Mouse (Mus musculus) kidney, postnatal 0 days (tissue): ENCODE data around the gene Lman1l. TPM values are rescaled to one million over a fixed set of nuclear protein-coding genes. Genes with fewer than 3 reads are reported as not detected.

Source experiments
- ATAC-seq: fragments of 200-750 bp; cut with Nextera tagmentation; replicated peaks from 2 replicates; pipeline ENCODE4 v1.8.0; 2017; ENCODE audit warnings: low read depth, moderate number of reproducible peaks, moderate TSS enrichment, moderate library complexity; ENCODE audit not compliant: low FRiP score
- DNase-seq: peaks from one replicate; pipeline ENCODE4 v3.0.0-alpha.2; 2016; ENCODE audit warnings: low spot score
- H3K27ac ChIP-seq: fragments of 300-500 bp; sonication (generic); 2 replicates; pipeline ENCODE4 v1.5.1; 2014; ENCODE audit warnings: mild to moderate bottlenecking
- H3K27me3 ChIP-seq: fragments of 300-500 bp; sonication (generic); 2 replicates; pipeline ENCODE4 v1.6.1; 2014; ENCODE audit warnings: low read length, mixed read lengths; ENCODE audit not compliant: insufficient read depth
- H3K36me3 ChIP-seq: fragments of 300-500 bp; sonication (generic); 2 replicates; pipeline ENCODE4 v1.6.1; 2014; ENCODE audit warnings: low read length, mixed read lengths; ENCODE audit not compliant: insufficient read depth
- H3K4me1 ChIP-seq: fragments of 300-500 bp; sonication (generic); replicated peaks from 2 replicates; pipeline ENCODE4 v1.6.1; 2014; ENCODE audit warnings: antibody characterized with exemption, low read length, mixed read lengths; ENCODE audit not compliant: insufficient read depth
- H3K4me2 ChIP-seq: fragments of 300-500 bp; sonication (generic); 2 replicates; pipeline ENCODE4 v1.6.1; 2014; ENCODE audit warnings: mild to moderate bottlenecking, low read length, moderate library complexity, mixed read lengths
- H3K4me3 ChIP-seq: fragments of 300-500 bp; sonication (generic); replicated peaks from 2 replicates; pipeline ENCODE4 v1.5.1; 2014; ENCODE audit warnings: low read depth, low read length
- H3K9ac ChIP-seq: fragments of 300-500 bp; sonication (generic); 2 replicates; pipeline ENCODE4 v1.6.1; 2014; ENCODE audit warnings: low read depth, low read length
- H3K9me3 ChIP-seq: fragments of 300-500 bp; sonication (generic); replicated peaks from 2 replicates; pipeline ENCODE4 v1.6.1; 2016; ENCODE audit warnings: low read length, inconsistent platforms, mixed read lengths
- CTCF ChIP-seq: IDR thresholded peaks from 2 replicates; pipeline ENCODE4 v1.5.1; 2016; ENCODE audit warnings: antibody characterized with exemption, low read depth, mild to moderate bottlenecking, moderate library complexity
- WGBS: fragments of 180-500 bp; shearing (Covaris S2); extraction: QIAGEN DNeasy Blood & Tissue Kit; methylation state at CpG from one replicate; pipeline ENCODE4 v1.1.7; 2014; 5-methylcytosine and 5-hydroxymethylcytosine counted together
- polyA plus RNA-seq: library from polyadenylated mRNA; unstranded; fragments of >200 nt; fragmentation: Nextera tagmentation; extraction: Ambion mirVana; gene quantifications from 2 replicates; pipeline ENCODE4 v1.2.1, GENCODE M21; 2015

Lman1l gene
- polyA plus RNA-seq, 1 experiment from 2014 or later: not detected

GRCm38 (mm10) chr9:57627892-57628291 lies 7.3 kb upstream of the Lman1l start:
- no peak for DNase-seq
- no peak overlapping the region for H3K9ac ChIP-seq
- no peaks in the 10 kb centered on the region for H3K4me1 ChIP-seq
- H3K27ac ChIP-seq: no peak overlapping the region
- H3K27me3 ChIP-seq: no peaks in the 10 kb centered on the region
- H3K9me3 ChIP-seq: no peaks in the 10 kb centered on the region
- H3K4me2 ChIP-seq: no peak overlapping the region
- H3K36me3 ChIP-seq: peaks cover 47% of the 10 kb centered on the region
- 92% methylated on average over 11 of the region's 11 CpGs for WGBS
- TF ChIP-seq CTCF: no peak
- no peak for ATAC-seq
- no peak overlapping the region for H3K4me3 ChIP-seq

DNA sequence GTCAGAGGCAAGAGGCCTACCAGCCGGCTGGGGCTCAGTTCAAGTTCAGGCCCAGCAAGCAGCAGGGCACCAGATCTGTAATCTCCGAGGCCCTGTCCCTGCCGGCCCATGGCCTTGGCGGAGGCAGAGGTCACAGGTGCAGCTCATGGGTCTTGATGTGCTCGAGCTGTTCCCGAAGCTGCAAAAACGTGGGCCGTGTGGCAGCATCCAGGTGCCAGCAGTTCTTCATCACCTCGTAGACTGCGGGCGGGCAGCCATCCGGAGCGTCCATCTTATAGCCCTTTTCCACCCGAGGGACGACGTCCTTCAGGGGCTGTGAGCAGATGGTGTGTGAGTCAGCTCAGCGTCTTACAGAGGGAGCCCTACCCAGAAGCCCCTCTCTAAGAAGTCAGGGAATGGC lies 6.6 kb upstream of the Lman1l start:
- no peak for ATAC-seq
- H3K27me3 ChIP-seq: no peaks in the 10 kb centered on the region
- WGBS: 84% methylated on average over 17 of the region's 17 CpGs
- no peaks in the 10 kb centered on the region for H3K9me3 ChIP-seq
- DNase-seq: no peak
- no peaks in the 10 kb centered on the region for H3K4me1 ChIP-seq
- no peak overlapping the region for H3K4me3 ChIP-seq
- TF ChIP-seq CTCF: no peak
- H3K4me2 ChIP-seq: no peak overlapping the region
- no peak overlapping the region for H3K27ac ChIP-seq
- peaks cover 47% of the 10 kb centered on the region for H3K36me3 ChIP-seq
- no peak overlapping the region for H3K9ac ChIP-seq

DNA sequence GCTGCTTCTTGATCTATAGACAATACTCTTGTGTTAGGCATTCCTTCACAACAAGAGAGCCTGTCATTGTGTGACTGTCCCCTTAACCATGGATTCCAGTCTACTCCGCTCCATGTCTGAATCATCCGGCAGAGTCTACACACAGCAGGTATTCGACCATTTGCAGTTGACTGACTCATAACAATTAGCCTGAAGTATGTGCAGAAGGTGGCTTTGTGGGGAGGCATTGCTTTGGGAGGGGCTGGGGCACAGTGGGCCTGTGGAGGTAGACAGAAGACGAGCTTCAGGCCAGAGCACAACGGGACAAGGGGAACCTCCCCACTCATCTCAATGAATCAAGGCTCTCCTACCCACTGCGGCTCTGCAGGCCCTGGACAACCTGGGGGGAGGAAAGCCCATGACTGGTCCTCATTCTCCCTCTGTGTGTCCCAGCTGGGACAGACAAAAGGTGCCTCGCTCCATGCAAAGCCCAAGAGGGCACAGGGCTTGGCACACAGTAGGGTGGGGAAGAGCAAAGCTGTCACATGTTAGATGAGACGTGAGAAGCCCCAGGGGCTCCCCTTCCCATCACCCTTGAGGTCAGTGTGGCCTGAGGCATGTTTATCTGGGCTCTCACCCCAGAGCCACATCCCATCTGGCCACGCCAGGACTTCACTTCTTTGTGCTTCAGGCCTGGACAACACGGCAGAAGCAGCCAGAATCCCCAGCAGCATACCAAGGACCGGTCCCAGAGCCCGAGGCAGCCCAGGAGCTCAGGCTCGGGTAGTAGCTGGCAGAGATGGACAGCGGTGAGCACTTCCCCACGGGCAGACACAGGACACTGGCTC lies 5.3 kb upstream of the Lman1l start:
- ATAC-seq: no peak
- H3K36me3 ChIP-seq: peaks cover 46% of the 10 kb centered on the region
- H3K4me3 ChIP-seq: no peak overlapping the region
- H3K4me1 ChIP-seq: no peaks in the 10 kb centered on the region
- H3K9ac ChIP-seq: no peak overlapping the region
- H3K9me3 ChIP-seq: no peaks in the 10 kb centered on the region
- no peak overlapping the region for H3K4me2 ChIP-seq
- DNase-seq: no peak
- no peaks in the 10 kb centered on the region for H3K27me3 ChIP-seq
- 81% methylated on average over 15 of the region's 15 CpGs for WGBS
- no peak overlapping the region for H3K27ac ChIP-seq
- no peak for TF ChIP-seq CTCF

DNA sequence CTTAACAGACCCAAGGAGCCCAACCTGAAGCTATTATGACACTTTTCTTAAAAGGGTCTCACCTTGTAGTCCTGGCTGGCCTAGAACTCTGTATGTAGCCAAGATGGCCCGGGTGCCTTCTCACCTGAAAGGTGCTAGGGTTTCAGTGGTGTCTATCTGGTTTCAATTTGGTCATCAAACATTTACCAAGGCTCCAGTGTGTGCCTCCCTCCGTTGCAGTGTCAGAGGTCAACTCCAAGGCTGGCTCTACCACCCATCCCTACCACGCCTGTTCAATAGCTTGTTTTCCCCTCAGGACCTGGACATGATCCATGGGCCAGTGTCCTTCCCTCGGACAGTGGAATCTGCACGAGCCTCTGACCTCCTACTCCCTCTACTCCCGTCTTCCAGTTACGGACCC lies 3.7 kb upstream of the Lman1l start:
- H3K4me2 ChIP-seq: no peak overlapping the region
- no peaks in the 10 kb centered on the region for H3K4me1 ChIP-seq
- H3K27ac ChIP-seq: no peak overlapping the region
- no peak overlapping the region for H3K4me3 ChIP-seq
- TF ChIP-seq CTCF: no peak
- no peak for DNase-seq
- no peak overlapping the region for H3K9ac ChIP-seq
- ATAC-seq: no peak
- H3K27me3 ChIP-seq: no peaks in the 10 kb centered on the region
- 74% methylated on average over 7 of the region's 7 CpGs for WGBS
- no peaks in the 10 kb centered on the region for H3K9me3 ChIP-seq
- peaks cover 33% of the 10 kb centered on the region for H3K36me3 ChIP-seq

DNA sequence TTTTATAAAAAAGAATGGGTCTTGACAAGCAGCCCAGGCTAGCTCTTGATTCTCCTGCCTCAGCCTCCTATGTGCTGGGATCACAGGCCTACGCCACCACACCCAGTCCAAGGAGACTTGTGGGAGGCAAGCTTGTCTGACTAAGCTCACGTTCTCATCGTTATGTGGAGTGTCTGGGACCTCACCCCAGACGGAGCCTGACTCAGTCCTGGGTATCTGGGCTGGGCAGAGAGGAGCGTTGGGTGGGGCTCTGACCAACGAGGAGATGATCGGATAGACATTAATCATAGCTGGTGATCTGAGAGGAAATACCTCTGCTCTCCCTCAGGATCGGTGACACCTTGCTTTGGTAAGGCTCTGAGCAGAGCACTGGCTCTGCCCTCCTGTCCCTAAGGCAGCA lies 1.7 kb downstream of the Lman1l start:
- ATAC-seq: no peak
- WGBS: 58% methylated on average over 8 of the region's 8 CpGs
- H3K27ac ChIP-seq: no peak overlapping the region

GRCm38 (mm10) chr9:57617556-57618169 lies 2.9 kb downstream of the Lman1l start:
- no peak for DNase-seq
- Histone ChIP-seq H3K27me3 (no peaks in the 10 kb centered on the region), H3K9me3 (no peaks in the 10 kb centered on the region), H3K36me3 (no peaks in the 10 kb centered on the region), H3K27ac (no peak overlapping the region), H3K9ac (no peak overlapping the region), H3K4me3 (no peak overlapping the region), H3K4me2 (no peak overlapping the region), H3K4me1 (no peaks in the 10 kb centered on the region)
- 76% methylated on average over 8 of the region's 8 CpGs for WGBS
- no peak for ATAC-seq
- TF ChIP-seq CTCF: no peak

More for the DNA sequence above, 1.7 kb downstream of the Lman1l start:
- Histone ChIP-seq H3K4me1 (no peaks in the 10 kb centered on the region), H3K36me3 (no peaks in the 10 kb centered on the region), H3K27me3 (no peaks in the 10 kb centered on the region), H3K4me3 (no peak overlapping the region), H3K4me2 (no peak overlapping the region), H3K9me3 (no peaks in the 10 kb centered on the region), H3K9ac (no peak overlapping the region)
- TF ChIP-seq CTCF: no peak
- DNase-seq: no peak
